Mouse (Mus musculus): ENCODE data around the gene Acbd6.

DNA sequence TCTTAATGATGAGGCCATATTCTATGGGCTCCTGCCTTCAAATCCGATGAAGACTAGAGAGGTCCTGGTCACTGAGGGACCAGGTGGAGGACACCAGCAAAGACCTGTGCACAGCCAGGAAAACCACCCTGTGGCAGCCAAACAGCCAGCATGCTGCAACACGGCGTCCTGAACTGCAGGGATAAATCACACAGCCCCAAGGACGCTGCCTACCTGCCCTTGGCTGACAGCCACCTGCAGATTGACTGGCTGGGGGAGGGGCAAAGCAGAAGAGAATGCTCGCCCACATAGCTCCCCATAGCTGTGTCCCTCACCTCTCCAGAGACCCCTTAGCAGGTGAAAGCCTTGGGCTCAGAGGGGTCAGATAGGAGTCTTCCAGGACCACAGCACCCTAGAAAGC is 162.1 kb downstream of the Acbd6 start:
- TF ChIP-seq CTCF (conservative IDR thresholded peaks at IDR 0.05; ENCODE audit: low read length) (no peak), POU5F1 (IDR thresholded peaks at IDR 0.05; ENCODE audit: borderline replicate concordance, low read length) (no peak)
